Mouse (Mus musculus): Measurements from ENCODE around the gene Pdcl3. TPM values are rescaled to one million over a fixed set of nuclear protein-coding genes. Genes with fewer than 3 reads are reported as not detected.
A peak's percentile ranks its signal among the peaks of the same experiment; 100 is the strongest.

Gene Pdcl3
- total RNA-seq (2021) = 10 to 100 TPM; 37.3 to 37.4 TPM

DNA sequence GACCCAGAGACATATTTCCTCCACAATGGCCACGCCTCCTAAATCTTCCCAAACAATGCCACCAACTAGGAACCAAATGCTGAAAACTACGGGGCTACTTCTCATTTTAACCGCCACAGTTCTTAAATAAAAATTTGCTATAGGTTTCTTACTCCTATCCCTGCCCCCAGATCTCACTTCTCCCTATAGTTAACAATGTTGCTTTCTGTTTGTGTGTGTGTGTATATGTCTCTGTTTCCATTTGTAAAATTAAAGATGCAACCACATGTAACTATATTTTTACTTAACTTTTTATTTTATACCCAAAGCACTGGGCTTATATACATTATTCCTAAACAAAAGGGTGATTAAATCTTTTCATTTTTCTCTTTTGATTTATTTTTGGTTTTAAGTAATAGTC, at the start of gene Pdcl3:
Pdcl3 (plus strand) TSS at position 301 of the 400 bp plus-strand sequence.
- no peak for DNase-seq (ENCODE audit: low spot score in 2 of 2)
- intact Hi-C loops (cut with DNase I) = no loop called here

DNA sequence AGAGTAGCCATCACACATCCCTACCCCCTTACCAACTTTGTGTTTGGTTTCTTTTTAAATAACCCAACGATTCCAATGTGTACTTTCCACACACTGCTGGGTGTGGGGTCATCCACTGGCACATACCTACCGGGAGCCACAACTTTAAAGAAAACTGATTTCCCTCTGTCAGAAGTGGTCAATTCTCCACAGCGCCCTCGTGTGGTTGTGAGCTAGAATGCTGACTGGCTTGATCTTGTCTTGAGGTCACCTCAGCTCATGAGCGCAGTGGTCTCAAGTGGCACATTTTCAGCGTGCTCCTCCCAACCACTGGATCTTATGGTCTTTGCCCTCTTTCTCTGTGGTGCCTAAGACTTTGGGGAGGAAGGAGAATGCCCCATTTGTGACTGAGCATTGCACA, 48.6 kb upstream of the Pdcl3 start:
- peak in 1 of 2 experiments; percentile 12 for DNase-seq (ENCODE audit: low spot score in 2 of 2)
- intact Hi-C loops (cut with DNase I) = no loop called here

DNA sequence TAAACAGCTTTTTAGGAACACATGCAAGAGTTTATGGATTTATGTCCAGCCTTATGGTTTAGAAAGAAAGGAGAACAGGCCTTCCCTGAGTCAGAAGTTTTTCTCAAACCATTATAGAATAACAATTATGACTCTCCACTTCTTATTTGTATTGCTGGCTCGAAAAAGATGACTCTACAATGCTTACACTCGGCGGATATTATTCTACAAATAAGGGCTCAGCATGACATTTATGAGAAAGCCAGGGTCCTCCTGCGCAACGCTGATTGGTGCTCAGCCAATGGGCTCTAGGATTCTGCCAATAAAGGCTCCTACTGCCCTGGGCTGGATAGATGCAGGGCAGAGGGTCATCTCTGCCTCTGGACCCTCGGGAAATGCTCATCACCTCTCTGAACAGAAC, 46.6 kb upstream of the Pdcl3 start, which contains the start of gene Nms:
Nms (plus strand) TSS at position 301 of the 400 bp plus-strand sequence.
- intact Hi-C loops (cut with DNase I) = no loop called here

DNA sequence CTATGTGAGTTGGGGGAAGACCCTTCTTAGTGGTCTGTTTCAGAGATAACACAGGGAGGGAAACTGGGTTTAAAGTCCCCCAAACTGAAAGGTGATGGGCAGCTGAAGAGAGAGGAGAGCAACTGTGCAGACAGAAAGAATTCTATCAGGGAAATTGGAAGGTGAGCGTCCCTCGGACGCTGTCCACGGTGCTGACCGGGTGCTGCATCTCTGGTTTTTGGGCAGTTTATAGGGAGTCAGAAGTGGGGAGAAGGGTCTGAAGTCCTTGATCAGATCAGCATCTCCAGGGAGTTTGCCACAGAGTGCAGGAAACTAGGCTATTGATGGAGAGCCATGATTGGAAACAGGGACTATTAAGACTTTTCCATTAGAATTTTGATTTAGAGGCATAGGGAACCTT, 45.8 kb upstream of the Pdcl3 start:
- intact Hi-C loops (cut with DNase I) = no loop called here
- no peak for DNase-seq (ENCODE audit: low spot score in 2 of 2)

More for the DNA sequence above, 46.6 kb upstream of the Pdcl3 start, which contains the start of gene Nms:
- DNase-seq (ENCODE audit: low spot score in 2 of 2) = no peak

DNA sequence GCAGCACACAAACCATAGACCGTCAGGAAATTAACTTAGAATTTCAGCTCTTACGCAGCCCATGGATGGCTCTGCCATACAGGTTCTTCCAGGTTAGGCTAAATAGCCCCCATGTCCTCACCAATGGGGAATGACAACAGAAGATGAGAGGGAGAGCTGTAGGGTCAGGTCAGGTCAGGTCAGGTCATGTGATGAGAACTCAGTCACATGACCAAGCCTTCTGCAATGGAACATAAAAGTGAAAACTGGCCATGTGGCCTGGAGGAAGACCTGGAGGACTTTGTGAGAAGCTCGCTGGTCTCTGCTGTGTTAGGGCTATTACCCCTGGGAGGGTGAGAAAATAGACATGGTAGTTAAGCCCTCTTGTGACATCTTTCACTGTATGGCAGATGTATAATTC, 29.0 kb upstream of the Pdcl3 start:
- DNase-seq (ENCODE audit: low spot score in 2 of 2) = no peak
- intact Hi-C loops (cut with DNase I) = no loop called here

DNA sequence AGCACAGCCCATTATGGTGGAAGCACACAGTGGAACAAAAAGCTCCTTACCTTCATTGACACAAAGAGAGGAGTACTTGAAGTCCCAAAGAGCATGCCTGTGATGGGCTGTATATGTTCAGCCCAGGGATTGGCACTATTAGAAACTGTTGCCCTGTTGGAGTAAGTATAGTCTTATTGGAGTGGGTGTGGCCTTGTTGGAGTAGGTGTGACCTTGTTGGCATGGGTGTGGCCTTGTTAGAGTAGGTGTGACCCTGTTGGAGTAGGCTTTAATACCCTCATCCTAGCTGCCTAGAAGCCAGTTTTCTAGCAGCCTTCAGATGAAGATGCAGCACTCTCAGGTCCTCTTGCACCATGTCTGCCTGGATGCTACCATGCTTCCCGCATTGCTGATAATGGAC, 16.3 kb upstream of the Pdcl3 start:
- intact Hi-C loops (cut with DNase I) = no loop called here

DNA sequence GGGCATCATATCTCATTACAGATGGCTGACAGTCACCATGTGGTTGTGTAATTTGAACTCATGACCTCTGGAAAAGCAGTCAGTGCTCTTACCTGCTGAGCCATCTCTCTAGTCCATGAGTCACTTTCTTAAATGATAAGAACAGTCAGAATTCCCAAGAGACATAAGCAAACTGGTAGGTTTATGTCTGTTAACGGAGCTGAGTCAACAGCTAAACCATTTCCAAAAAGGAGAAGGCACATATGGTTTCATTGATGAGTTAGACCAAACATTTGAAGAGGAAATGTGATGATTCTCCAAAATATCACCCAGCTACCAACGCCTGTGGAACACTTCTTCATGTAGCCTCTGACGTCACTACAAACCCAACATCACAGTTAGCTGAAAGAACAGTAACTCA, 13.7 kb upstream of the Pdcl3 start:
- no peak for DNase-seq (ENCODE audit: low spot score in 2 of 2)
- intact Hi-C loops (cut with DNase I) = no loop called here

More for the DNA sequence above, 16.3 kb upstream of the Pdcl3 start:
- DNase-seq (ENCODE audit: low spot score in 2 of 2) = no peak

DNA sequence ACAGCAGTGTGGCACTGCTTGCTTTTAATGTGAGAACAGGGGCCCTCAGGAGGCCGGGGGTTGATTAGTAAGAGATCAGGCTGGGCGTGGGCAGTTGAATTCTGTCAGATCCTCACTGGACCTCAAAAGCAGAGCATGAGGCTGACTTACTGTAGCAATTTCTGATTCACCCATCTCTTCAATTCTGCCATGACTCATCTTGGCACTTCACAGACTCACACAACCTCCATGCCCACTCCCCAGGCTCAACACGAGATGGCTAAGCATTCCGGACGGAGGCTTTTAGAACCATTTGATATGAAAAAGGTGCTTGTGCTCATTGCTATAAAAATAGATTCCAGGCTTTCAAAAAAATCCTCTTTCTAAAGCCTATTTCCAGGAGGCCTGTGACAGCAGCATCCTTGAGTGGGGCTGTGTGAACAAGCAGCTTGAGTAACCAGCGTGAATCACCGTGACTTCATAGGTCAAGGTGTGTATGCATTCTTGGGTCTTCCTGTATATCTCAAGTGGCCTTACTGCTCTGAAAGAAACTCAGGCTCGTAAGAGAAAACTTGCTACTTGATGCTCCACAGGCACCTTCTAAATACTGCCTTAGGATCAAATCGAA, 12.3 kb upstream of the Pdcl3 start:
- intact Hi-C loops (cut with DNase I) = no loop called here
- peak; percentile 11 to 26 for DNase-seq (ENCODE audit: low spot score in 2 of 2)

DNA sequence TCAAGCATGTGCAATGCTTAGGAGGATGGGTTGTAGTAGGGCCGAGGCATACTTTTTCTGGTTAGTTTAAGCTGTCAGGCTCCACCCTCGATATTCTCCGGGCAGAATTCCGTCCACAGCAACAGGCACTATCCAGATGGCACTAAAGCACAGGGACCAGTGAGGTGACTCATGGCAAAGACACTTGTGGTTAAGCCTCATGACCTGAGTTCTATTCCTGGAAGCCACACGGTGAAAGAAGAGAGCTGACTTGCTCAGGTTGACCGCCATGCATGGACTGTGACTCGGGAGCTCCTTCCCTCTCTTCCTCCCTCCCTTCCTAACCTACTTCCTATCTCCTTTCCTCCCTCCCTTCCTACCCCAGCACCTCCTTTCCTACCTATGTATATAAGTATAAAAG, 5.5 kb upstream of the Pdcl3 start:
- intact Hi-C loops (cut with DNase I) = no loop called here
- no peak for DNase-seq (ENCODE audit: low spot score in 2 of 2)

DNA sequence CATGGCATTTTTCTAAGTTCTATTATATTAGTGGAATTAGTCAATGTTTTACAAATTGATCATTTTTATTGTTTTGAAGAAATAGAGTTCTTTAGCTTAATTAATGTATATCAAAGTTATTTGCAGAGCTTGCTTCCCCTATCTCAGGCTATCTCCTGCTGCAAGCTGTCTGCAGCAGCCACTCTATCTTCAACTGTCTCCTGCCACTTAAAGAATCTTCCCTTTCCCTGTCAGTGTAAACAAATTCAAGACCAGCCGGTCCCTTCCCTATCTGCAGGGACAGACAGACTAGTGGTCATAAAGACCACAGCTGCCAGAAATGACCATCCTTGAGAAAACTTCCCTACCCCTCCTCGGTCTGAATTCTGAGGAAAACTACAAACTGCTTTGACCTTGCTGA, 1.5 kb upstream of the Pdcl3 start:
- intact Hi-C loops (cut with DNase I) = no loop called here

DNA sequence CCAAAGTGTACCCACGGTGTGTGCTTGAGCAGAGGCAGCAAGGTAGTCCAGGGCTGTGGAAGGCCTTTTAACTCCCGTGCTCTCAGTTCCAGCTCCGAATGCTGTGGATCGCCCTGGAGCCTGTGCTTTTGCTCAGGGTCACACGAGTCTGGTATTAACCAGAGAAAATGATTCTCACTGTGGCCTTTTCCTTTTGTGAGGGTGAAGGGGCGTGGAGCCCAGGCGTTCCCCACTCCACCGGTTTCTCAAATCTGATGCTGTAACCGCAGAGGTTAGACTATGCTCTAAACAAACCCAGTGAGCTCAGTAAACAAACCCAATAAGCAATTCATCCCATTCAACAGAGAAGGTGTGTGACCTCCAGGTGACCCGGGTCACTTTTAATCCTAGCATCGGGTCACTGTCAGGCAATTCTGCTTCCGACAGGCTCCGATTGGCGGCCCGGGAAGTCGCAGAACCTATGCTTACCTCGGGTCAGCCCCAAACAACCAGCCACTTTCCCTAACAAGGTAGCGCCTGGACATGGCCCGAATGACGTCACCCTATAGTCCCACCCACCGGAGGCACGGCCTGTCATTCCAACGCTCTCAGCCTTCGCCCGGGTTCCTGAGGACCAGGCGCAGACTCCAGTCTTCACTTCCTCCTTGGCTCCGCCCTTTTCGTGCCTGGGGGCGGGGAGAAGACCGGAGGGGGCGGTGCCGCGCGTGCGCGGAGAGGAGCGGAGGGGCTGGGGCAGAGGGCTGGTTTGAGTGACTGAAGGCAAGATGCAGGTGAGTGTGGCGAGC, 1.9 kb downstream of the Pdcl3 start:
- peak; percentile 95 to 96 for DNase-seq (ENCODE audit: low spot score in 2 of 2)
- intact Hi-C loops (cut with DNase I) = loop anchor here (1.0 kb wide), 1 partner anchor 89 kb away; the partner anchor contains the start of gene Chst10

More for the DNA sequence above, 1.5 kb upstream of the Pdcl3 start:
- no peak for DNase-seq (ENCODE audit: low spot score in 2 of 2)

DNA sequence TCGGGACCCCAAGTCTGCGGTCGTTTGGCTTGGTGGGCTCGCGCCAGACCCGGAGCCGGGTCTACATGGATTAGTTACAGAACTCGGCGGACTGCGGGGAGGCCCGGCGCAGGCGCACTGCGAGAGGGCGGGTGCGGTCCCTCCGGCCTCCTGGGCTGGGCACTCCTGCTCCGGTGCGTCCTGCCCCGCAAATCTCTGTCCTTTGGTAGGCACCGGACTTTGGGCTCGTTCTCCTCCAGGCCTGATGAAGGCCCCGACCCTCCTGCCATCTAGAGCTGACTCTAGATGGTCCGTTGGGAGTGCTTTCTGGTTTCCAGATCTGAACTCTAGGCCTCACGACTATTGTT, 2.4 kb downstream of the Pdcl3 start:
- DNase-seq (ENCODE audit: low spot score in 2 of 2) = no peak
- intact Hi-C loops (cut with DNase I) = loop anchor here (1.0 kb wide), 1 partner anchor 90 kb away; the partner anchor contains the start of gene Chst10

DNA sequence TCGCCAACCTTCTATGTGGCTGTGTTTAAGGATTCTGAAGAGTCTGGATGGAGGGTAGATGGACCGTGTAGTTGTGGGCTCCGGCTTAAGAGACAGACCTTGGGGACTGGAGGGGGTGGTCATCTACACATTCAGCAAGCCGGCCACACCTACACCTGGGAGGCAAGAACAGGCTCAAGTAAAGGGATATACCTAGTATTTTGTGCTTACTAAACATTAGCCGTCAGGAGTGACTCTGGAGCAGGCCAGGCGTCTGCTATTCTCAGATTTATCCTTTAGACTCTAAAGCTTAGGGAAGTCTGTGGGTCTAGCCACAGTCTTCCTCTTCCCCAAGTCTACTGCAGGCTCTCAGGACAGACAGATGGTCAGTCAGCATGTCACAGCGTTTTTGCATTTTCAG, 2.9 kb downstream of the Pdcl3 start:
- DNase-seq (ENCODE audit: low spot score in 2 of 2) = no peak
- intact Hi-C loops (cut with DNase I) = no loop called here

DNA sequence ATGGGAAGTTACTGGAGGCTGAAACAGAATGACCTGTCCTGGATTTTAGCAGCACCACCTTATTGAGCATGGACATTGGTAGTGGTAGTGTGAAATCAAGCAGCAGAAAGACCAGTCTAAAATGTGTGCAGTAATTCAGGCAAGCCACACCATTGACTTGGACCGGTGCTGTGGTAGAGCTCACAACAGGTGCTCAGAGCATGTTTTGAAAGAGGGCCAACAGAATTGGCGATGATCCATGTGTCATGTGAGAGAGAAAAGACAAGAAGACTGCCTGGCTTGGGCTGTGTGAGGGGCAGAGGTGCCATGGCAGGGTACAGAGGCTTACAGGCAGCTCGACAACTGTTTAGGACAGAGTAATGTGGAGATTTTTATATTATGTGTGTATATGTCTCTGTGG, 7.0 kb downstream of the Pdcl3 start:
- DNase-seq (ENCODE audit: low spot score in 2 of 2) = no peak
- intact Hi-C loops (cut with DNase I) = no loop called here

DNA sequence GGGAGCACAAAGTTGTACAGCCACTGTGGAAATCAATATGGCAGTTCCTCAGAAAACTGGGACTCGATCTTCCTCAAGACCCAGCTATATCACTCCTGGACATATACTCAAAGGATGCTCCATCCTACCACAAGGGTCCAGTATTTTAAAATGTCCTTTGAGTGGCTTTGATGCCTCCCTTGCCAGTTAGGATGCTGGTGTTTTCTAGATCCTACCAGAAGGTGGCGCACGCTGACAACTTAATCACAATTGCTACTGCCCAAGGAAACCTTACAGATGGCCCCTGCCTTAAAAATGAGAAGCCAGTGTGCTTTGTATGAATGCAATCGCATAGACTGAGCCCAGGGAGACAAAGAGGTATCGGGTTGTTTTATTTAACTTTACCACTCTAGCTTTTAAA, 15.7 kb downstream of the Pdcl3 start:
- DNase-seq (ENCODE audit: low spot score in 2 of 2) = peak; percentile 73 to 76
- intact Hi-C loops (cut with DNase I) = loop anchor here (2.0 to 5.0 kb wide), 2 partner anchors 366 to 526 kb away; partner anchors contain the start of gene Rpl31

DNA sequence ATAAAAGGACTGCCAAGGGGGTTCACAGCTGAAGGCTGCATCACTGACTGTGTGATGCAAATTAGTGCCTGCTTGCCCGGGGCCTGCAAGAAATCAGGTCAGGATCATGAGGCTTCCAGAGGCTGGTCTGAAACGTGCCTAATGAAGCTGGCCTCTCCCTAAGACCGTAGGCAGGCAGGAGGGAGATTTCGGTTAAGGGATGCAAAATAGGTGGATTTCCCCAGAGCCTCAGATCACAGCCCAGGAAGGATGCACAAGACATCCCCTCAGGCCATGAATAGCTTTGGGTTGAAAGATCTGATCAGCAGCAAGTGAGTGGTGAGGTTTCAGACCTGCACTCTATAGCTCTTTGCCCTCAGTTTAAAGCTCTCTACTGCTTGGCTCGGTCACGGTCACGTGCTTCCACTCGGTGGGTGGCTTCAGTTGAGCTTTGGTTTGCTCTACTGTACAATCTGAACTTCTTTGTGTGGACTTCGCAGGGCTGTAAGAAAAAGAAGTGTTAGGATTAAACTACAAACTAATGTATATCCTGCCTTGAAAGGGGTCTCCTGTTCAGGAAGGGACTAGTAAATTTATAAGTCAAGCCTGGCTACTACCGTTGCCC, 20.4 kb downstream of the Pdcl3 start:
- intact Hi-C loops (cut with DNase I) = no loop called here
- DNase-seq (ENCODE audit: low spot score in 2 of 2) = no peak

DNA sequence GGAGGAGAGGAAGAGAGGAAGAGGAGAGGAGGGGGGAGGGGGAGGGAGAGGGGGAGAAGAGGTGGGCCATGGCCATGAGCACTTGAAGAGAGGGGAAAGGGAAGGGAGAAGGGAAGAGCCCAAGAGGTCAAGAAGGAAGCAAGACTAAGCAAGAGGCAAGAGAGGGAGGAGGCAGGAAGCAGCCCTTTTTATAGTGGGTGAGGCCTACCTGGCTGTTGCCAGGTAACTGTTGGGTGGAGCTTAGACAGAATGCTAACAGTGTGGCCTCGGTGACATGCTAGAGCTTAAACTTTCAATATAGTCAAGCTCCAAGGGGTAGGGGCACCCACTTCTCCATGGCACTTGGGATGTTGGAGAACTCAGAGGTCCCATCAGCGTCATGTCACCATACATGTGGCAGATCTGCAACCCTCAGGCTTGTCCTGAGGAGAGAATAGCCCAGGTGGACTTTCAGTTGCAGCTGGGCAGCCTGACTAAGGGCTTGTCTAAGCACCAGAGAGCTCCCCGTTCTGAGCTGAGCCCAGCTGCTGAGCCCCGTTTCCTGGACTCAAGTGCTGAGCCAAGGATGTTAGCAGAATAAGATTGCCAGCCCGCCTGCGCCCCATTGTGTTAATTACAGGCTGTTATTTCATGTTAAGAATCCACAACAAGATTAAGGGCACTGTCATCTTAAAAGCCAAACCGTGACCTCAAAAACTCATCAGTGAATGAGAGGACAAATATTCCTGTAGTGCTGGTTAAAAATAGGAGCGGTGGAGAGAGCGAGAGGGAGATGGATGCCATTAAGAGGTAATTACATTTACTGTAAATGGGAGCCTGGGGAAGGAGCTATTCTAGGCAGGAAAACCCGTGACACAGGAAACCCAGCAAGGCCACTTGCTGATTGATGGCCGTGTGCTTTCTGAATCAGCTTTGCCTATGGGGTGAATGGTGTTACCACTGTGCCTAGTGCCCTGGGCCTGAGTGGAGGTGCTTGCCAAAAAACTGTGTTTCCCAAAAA, 21.7 kb downstream of the Pdcl3 start:
- no peak for DNase-seq (ENCODE audit: low spot score in 2 of 2)
- intact Hi-C loops (cut with DNase I) = no loop called here

DNA sequence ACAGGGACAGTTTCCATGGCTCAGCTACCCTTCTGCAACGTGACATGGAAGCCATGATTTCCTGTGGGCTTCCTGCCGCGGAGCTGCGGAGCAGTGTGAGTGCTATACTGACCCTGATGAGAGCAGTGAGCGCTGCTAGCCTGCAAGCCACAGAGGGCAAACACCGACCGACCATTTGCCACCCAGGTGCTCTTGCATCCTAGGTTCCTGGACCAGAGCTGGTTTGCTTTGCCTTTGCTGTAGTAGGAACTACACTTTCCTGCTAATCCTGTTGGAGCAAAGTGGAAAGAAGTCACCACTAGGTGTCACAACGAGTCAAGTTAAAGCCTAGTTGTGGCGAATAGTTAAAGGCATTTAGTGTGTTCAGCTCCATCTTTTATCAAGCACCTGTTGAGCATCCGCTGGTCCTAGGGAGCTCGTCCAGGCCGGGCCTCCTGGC, 25.2 kb downstream of the Pdcl3 start:
- peak; percentile 73 to 81 for DNase-seq (ENCODE audit: low spot score in 2 of 2)
- intact Hi-C loops (cut with DNase I) = loop anchor here (1.0 to 5.0 kb wide), 3 partner anchors 77 to 330 kb away; partner anchors contain the start of gene Npas2

DNA sequence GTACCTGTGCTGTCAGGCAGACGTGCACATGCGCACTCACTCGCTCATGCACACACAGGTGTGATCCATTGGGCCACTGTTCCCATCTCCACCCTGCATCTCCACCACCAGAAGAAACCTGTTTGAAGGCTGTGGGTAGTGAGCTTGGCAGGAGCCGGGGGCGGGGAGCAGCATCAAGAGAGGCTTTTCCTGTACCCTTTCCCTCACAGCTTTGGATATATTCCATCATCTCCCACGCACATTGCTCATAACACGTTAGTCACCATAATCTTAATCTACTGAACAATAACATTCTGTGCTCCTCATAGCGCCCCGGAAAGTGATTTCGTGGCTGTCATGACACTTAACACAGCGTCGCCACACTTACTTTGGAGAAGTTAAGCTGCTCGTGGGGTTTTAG, 27.2 kb downstream of the Pdcl3 start:
- peak; percentile 49 to 55 for DNase-seq (ENCODE audit: low spot score in 2 of 2)
- intact Hi-C loops (cut with DNase I) = loop anchor here (5.0 kb wide), 2 partner anchors 75 to 180 kb away; partner anchors contain the start of gene Npas2
